Mouse (Mus musculus) ES-CJ7 (cell line): ENCODE results near the gene Stab2.

Experiments used
- DNase-seq: peaks from one replicate; pipeline ENCODE4 v3.0.0; 2011; ENCODE audit warnings: low read depth, low spot score

Stab2 gene

GRCm38 (mm10) chr10:87007385-87008214 is at the start of gene Stab2:
Gene Stab2 (minus strand): TSS chr10:87008025.
- DNase-seq = no peak

GRCm38 (mm10) chr10:87051714-87052113 is 43.9 kb upstream of the Stab2 start:
- DNase-seq = no peak

- no peak for DNase-seq
Measured at GRCm38 (mm10) chr10:87049179-87049578, 41.4 kb upstream of the Stab2 start.

GRCm38 (mm10) chr10:87046931-87047468 is 39.2 kb upstream of the Stab2 start:
- DNase-seq = peak; percentile 57

GRCm38 (mm10) chr10:87046469-87046868 is 38.6 kb upstream of the Stab2 start:
- peak; percentile 10 for DNase-seq

- no peak for DNase-seq
Measured at GRCm38 (mm10) chr10:87045273-87045672, 37.4 kb upstream of the Stab2 start.

- DNase-seq = no peak
Measured at GRCm38 (mm10) chr10:87041265-87041664, 33.4 kb upstream of the Stab2 start.

- no peak for DNase-seq
Measured at GRCm38 (mm10) chr10:87039800-87040199, 32.0 kb upstream of the Stab2 start.

GRCm38 (mm10) chr10:87039340-87039739 is 31.5 kb upstream of the Stab2 start:
- no peak for DNase-seq

GRCm38 (mm10) chr10:87037062-87037461 is 29.2 kb upstream of the Stab2 start:
- no peak for DNase-seq

GRCm38 (mm10) chr10:87036271-87036703 is 28.5 kb upstream of the Stab2 start:
- no peak for DNase-seq

GRCm38 (mm10) chr10:87035866-87036265 is 28.0 kb upstream of the Stab2 start:
- DNase-seq = no peak

GRCm38 (mm10) chr10:87032768-87033167 is 24.9 kb upstream of the Stab2 start:
- no peak for DNase-seq

- DNase-seq = peak; percentile 84
Measured at GRCm38 (mm10) chr10:87024884-87025283, 17.1 kb upstream of the Stab2 start.

- peak; percentile 24 for DNase-seq
Measured at GRCm38 (mm10) chr10:87020711-87021110, 12.9 kb upstream of the Stab2 start.

GRCm38 (mm10) chr10:87018876-87019275 is 11.1 kb upstream of the Stab2 start:
- DNase-seq = no peak

GRCm38 (mm10) chr10:87016151-87016692 is 8.4 kb upstream of the Stab2 start:
- DNase-seq = no peak

- DNase-seq = no peak
Measured at GRCm38 (mm10) chr10:87015403-87015802, 7.6 kb upstream of the Stab2 start.

GRCm38 (mm10) chr10:87014391-87014965 is 6.7 kb upstream of the Stab2 start:
- DNase-seq = no peak

- no peak for DNase-seq
Measured at GRCm38 (mm10) chr10:87012087-87012486, 4.3 kb upstream of the Stab2 start.

- no peak for DNase-seq
Measured at GRCm38 (mm10) chr10:87008215-87008499, 332 bp upstream of the Stab2 start.

GRCm38 (mm10) chr10:86992238-86992976 is 15.4 kb downstream of the Stab2 start:
- DNase-seq = no peak
